31 mouse cellular contexts compared by ENCODE assay signal in genomic region chr16:25690612-25691011, GRCm38 (mm10). TPM values are rescaled to one million over a fixed set of nuclear protein-coding genes. Genes with fewer than 3 reads are reported as not detected.
A peak's percentile ranks its signal among the peaks of the same experiment; 100 is the strongest.
DNase-seq lines count a peak whose midpoint lies in the region; ATAC-seq lines count a peak whose summit lies in the region.
"Had no signal": no experiment of that assay in that cellular context is flagged by ENCODE, and none has a peak within 500 bp of the region (broad histone marks: within the 10 kb centered on the region; RNA-seq: fewer than 3 reads in every experiment).

No protein-coding gene starts in this region.

- H3K4me3 ChIP-seq in forebrain, embryonic 16.5 days (replicated peaks; ENCODE audit: low read length), result no peak overlapping the region
- H3K4me3 ChIP-seq in forebrain, embryonic 12.5 days (replicated peaks), result no peak overlapping the region
- H3K4me3 ChIP-seq in midbrain, embryonic 16.5 days (ENCODE audit: low read depth, low read length), result no peak overlapping the region
- no peak overlapping the region for H3K4me3 ChIP-seq in midbrain, embryonic 13.5 days (replicated peaks)
- no peak overlapping the region for H3K4me3 ChIP-seq in embryonic facial prominence, embryonic 10.5 days
- no peak overlapping the region for H3K4me3 ChIP-seq in hindbrain, embryonic 10.5 days
- H3K4me3 ChIP-seq: embryonic facial prominence, embryonic 13.5 days; heart, adult 2 months; heart, embryonic 12.5 days; hindbrain, embryonic 15.5 days; kidney, embryonic 15.5 days; liver, embryonic 12.5 days; neural tube, embryonic 15.5 days; stomach, embryonic 15.5 days had no signal

- H3K9me3 ChIP-seq in forebrain, embryonic 16.5 days (ENCODE audit: control insufficient read depth, low read length), result no peaks in the 10 kb centered on the region
- no peaks in the 10 kb centered on the region for H3K9me3 ChIP-seq in forebrain, embryonic 12.5 days
- no peaks in the 10 kb centered on the region for H3K9me3 ChIP-seq in midbrain, embryonic 16.5 days (replicated peaks; ENCODE audit: control insufficient read depth, low read length, poor library complexity, severe bottlenecking)
- no peaks in the 10 kb centered on the region for H3K9me3 ChIP-seq in midbrain, embryonic 13.5 days
- H3K9me3 ChIP-seq in embryonic facial prominence, embryonic 10.5 days, result no peaks in the 10 kb centered on the region
- no peaks in the 10 kb centered on the region for H3K9me3 ChIP-seq in hindbrain, embryonic 10.5 days
- H3K9me3 ChIP-seq: embryonic facial prominence, embryonic 13.5 days; heart, embryonic 12.5 days; hindbrain, embryonic 15.5 days; kidney, embryonic 15.5 days; liver, embryonic 12.5 days; neural tube, embryonic 15.5 days; stomach, embryonic 15.5 days had no signal

- no peaks in the 10 kb centered on the region for H3K4me1 ChIP-seq in forebrain, embryonic 16.5 days (replicated peaks; ENCODE audit: control insufficient read depth, insufficient read depth, low read length)
- H3K4me1 ChIP-seq in forebrain, embryonic 12.5 days, result peaks cover 3% of the 10 kb centered on the region; the same call in 1 of the 2 replicates
- H3K4me1 ChIP-seq in midbrain, embryonic 16.5 days (ENCODE audit: control insufficient read depth, insufficient read depth, low read length), result no peaks in the 10 kb centered on the region; the same call in 1 of the 2 replicates
- peaks cover 4% of the 10 kb centered on the region; the same call in 1 of the 2 replicates for H3K4me1 ChIP-seq in midbrain, embryonic 13.5 days (replicated peaks)
- H3K4me1 ChIP-seq in embryonic facial prominence, embryonic 10.5 days, result peaks cover 7% of the 10 kb centered on the region
- no peaks in the 10 kb centered on the region for H3K4me1 ChIP-seq in hindbrain, embryonic 10.5 days (replicated peaks)
- H3K4me1 ChIP-seq: embryonic facial prominence, embryonic 13.5 days; heart, embryonic 12.5 days; hindbrain, embryonic 15.5 days; liver, embryonic 12.5 days; neural tube, embryonic 15.5 days; stomach, embryonic 15.5 days had no signal

- WGBS in forebrain, embryonic 16.5 days, result 14% methylated on average over 5 of the region's 5 CpGs
- 20% methylated on average over 5 of the region's 5 CpGs for WGBS in forebrain, embryonic 12.5 days
- WGBS in midbrain, embryonic 16.5 days, result 23% methylated on average over 5 of the region's 5 CpGs
- 28% methylated on average over 5 of the region's 5 CpGs for WGBS in midbrain, embryonic 13.5 days
- whole genome bisulfite sequencing in embryonic facial prominence, embryonic 10.5 days, result 17% methylated on average over 5 of the region's 5 CpGs
- WGBS in hindbrain, embryonic 10.5 days, result 45% methylated on average over 5 of the region's 5 CpGs

- no peak overlapping the region for H3K9ac ChIP-seq in forebrain, embryonic 16.5 days (replicated peaks; ENCODE audit: low read depth, low read length)
- H3K9ac ChIP-seq in forebrain, embryonic 12.5 days, result no peak overlapping the region
- H3K9ac ChIP-seq in midbrain, embryonic 16.5 days (ENCODE audit: low read depth, low read length), result no peak overlapping the region
- no peak overlapping the region for H3K9ac ChIP-seq in midbrain, embryonic 13.5 days (replicated peaks)
- H3K9ac ChIP-seq: embryonic facial prominence, embryonic 13.5 days; heart, embryonic 12.5 days; hindbrain, embryonic 15.5 days; kidney, embryonic 15.5 days; liver, embryonic 12.5 days; liver, postnatal 0 days; neural tube, embryonic 15.5 days; stomach, embryonic 15.5 days had no signal

- no peak overlapping the region for H3K4me2 ChIP-seq in forebrain, embryonic 16.5 days (ENCODE audit: low read length)
- no peak overlapping the region for H3K4me2 ChIP-seq in forebrain, embryonic 12.5 days
- no peak overlapping the region for H3K4me2 ChIP-seq in midbrain, embryonic 16.5 days (ENCODE audit: low read length)
- no peak overlapping the region for H3K4me2 ChIP-seq in midbrain, embryonic 13.5 days (replicated peaks)
- H3K4me2 ChIP-seq: embryonic facial prominence, embryonic 13.5 days; heart, embryonic 12.5 days; hindbrain, embryonic 15.5 days; kidney, embryonic 15.5 days; liver, embryonic 12.5 days; neural tube, embryonic 15.5 days; stomach, embryonic 15.5 days had no signal

- H3K27me3 ChIP-seq in forebrain, embryonic 16.5 days (replicated peaks; ENCODE audit: control insufficient read depth, insufficient read depth, low read length), result no peaks in the 10 kb centered on the region
- H3K27me3 ChIP-seq in forebrain, embryonic 12.5 days, result no peaks in the 10 kb centered on the region
- H3K27me3 ChIP-seq in midbrain, embryonic 16.5 days (ENCODE audit: control insufficient read depth, insufficient read depth, low read depth, low read length), result no peaks in the 10 kb centered on the region
- H3K27me3 ChIP-seq in midbrain, embryonic 13.5 days, result no peaks in the 10 kb centered on the region
- no peaks in the 10 kb centered on the region for H3K27me3 ChIP-seq in embryonic facial prominence, embryonic 10.5 days (replicated peaks; ENCODE audit: low read depth, poor library complexity, severe bottlenecking)
- no peaks in the 10 kb centered on the region for H3K27me3 ChIP-seq in hindbrain, embryonic 10.5 days (ENCODE audit: insufficient read depth, poor library complexity, severe bottlenecking)
- H3K27me3 ChIP-seq: embryonic facial prominence, embryonic 13.5 days; heart, embryonic 12.5 days; hindbrain, embryonic 15.5 days; kidney, embryonic 15.5 days; liver, embryonic 12.5 days; neural tube, embryonic 15.5 days; Patski; stomach, embryonic 15.5 days had no signal

- intact Hi-C loops in left cerebral cortex, postnatal 10 days (cut with DNase I), result no loop called here

- H3K36me3 ChIP-seq in forebrain, embryonic 16.5 days (ENCODE audit: control insufficient read depth, insufficient read depth), result no peaks in the 10 kb centered on the region
- H3K36me3 ChIP-seq in forebrain, embryonic 12.5 days (replicated peaks), result no peaks in the 10 kb centered on the region
- no peaks in the 10 kb centered on the region for H3K36me3 ChIP-seq in midbrain, embryonic 16.5 days (ENCODE audit: control insufficient read depth, insufficient read depth, low read length)
- H3K36me3 ChIP-seq in midbrain, embryonic 13.5 days, result no peaks in the 10 kb centered on the region
- H3K36me3 ChIP-seq in embryonic facial prominence, embryonic 10.5 days (replicated peaks), result no peaks in the 10 kb centered on the region
- H3K36me3 ChIP-seq in hindbrain, embryonic 10.5 days, result no peaks in the 10 kb centered on the region
- H3K36me3 ChIP-seq: embryonic facial prominence, embryonic 13.5 days; heart, embryonic 12.5 days; hindbrain, embryonic 15.5 days; kidney, embryonic 15.5 days; liver, embryonic 12.5 days; neural tube, embryonic 15.5 days; stomach, embryonic 15.5 days had no signal

- peak; percentile 27 for DNase-seq in embryonic facial prominence, embryonic 10.5 days (ENCODE audit: low spot score)
- DNase-seq in hindbrain, embryonic 10.5 days (ENCODE audit: low spot score), result no peak
- no peak for DNase-seq in left cerebral cortex, postnatal 10 days (ENCODE audit: extremely low spot score in 1 of 2, low spot score in 2 of 2)
- DNase-seq: adrenal gland, postnatal 10 days; cerebellum, adult 11-12 months; cerebellum, adult 9-11 months; heart, adult 2 months; kidney, adult 18-20 months; kidney, postnatal 25 days; left cerebral cortex, postnatal 4 days; liver, postnatal 0 days; lung, postnatal 10 days; retina, postnatal 1 day; right cerebral cortex, postnatal 14 days had no signal

- peak; percentile 33; the same call in 1 of the 2 replicates for ATAC-seq in forebrain, embryonic 16.5 days
- ATAC-seq in forebrain, embryonic 12.5 days (ENCODE audit: low FRiP score), result no peak
- ATAC-seq in midbrain, embryonic 16.5 days, result peak; percentile 51
- ATAC-seq in midbrain, embryonic 13.5 days, result no peak
- ATAC-seq: inflammation-experienced regulatory T-cells, adult 6 months; liver, embryonic 12.5 days; liver, postnatal 0 days; Patski had no signal

- no peak overlapping the region for H3K27ac ChIP-seq in forebrain, embryonic 16.5 days (ENCODE audit: low read length)
- no peak overlapping the region for H3K27ac ChIP-seq in forebrain, embryonic 12.5 days
- no peak overlapping the region for H3K27ac ChIP-seq in midbrain, embryonic 16.5 days (ENCODE audit: low read length)
- H3K27ac ChIP-seq in midbrain, embryonic 13.5 days, result no peak overlapping the region
- H3K27ac ChIP-seq in embryonic facial prominence, embryonic 10.5 days (replicated peaks), result no peak overlapping the region
- no peak overlapping the region for H3K27ac ChIP-seq in hindbrain, embryonic 10.5 days
- H3K27ac ChIP-seq: embryonic facial prominence, embryonic 13.5 days; heart, adult 2 months; hindbrain, embryonic 15.5 days; kidney, embryonic 15.5 days; liver, embryonic 12.5 days; macrophage; neural tube, embryonic 15.5 days; stomach, embryonic 15.5 days had no signal

RNA-seq across cellular contexts. Expression of gene Trp63, which starts 7.0 kb away (rescaled TPM):
- 0.10 and 0.15 TPM in 2 replicates for polyA plus RNA-seq in forebrain, embryonic 16.5 days (2015; fragmentation: Nextera tagmentation; extraction: Ambion mirVana)
- 1.2 and 1.6 TPM in 2 replicates for polyA plus RNA-seq in forebrain, embryonic 12.5 days (2016; fragmentation: Nextera tagmentation; extraction: Ambion mirVana)
- polyA plus RNA-seq in midbrain, embryonic 16.5 days (2015; fragmentation: Nextera tagmentation; extraction: Ambion mirVana), result 0.04 and 0.35 TPM in 2 replicates
- polyA plus RNA-seq in midbrain, embryonic 13.5 days (2015; fragmentation: Nextera tagmentation; extraction: Ambion mirVana), result 0.10 and 0.12 TPM in 2 replicates
- 30.1 and 31.6 TPM in 2 replicates for polyA plus RNA-seq in embryonic facial prominence, embryonic 10.5 days (2016; fragmentation: Nextera tagmentation; extraction: Ambion mirVana)
- 7.2 and 7.7 TPM in 2 replicates for polyA plus RNA-seq in hindbrain, embryonic 10.5 days (2016; fragmentation: Nextera tagmentation; extraction: Ambion mirVana)
- under 1 TPM; 0.41 to 0.77 TPM for total RNA-seq in left cerebral cortex, postnatal 10 days (2021)
- total RNA-seq: hematopoietic stem cell, adult 5-6 weeks; megakaryocyte-erythroid progenitor cell, adult 5-6 weeks; MEL had no signal
- polyA plus RNA-seq: macrophage had no signal

Comparison
In these comparisons a context has a peak if more than half of its experiments do, and no peak if none do; other contexts are left out.
1. ATAC-seq: peak in forebrain, embryonic 16.5 days (single experiment) and midbrain, embryonic 16.5 days (single experiment); none in forebrain, embryonic 12.5 days (single experiment) and midbrain, embryonic 13.5 days (single experiment).